Mouse (Mus musculus) spleen, adult 18-20 months (tissue): ENCODE measurements around the gene Srp72.
"Not testable (repeated sequence)": the region's sequence is repeated elsewhere in the genome, so short reads cannot be mapped to it uniquely, and the experiment has no call there.

ENCODE experiments used
- DNase-seq, 2 experiments: peaks; one replicate each; pipeline ENCODE4 v3.0.0; 2022; ENCODE audit warnings: mixed read lengths in 2 of 2

The Srp72 gene

DNA sequence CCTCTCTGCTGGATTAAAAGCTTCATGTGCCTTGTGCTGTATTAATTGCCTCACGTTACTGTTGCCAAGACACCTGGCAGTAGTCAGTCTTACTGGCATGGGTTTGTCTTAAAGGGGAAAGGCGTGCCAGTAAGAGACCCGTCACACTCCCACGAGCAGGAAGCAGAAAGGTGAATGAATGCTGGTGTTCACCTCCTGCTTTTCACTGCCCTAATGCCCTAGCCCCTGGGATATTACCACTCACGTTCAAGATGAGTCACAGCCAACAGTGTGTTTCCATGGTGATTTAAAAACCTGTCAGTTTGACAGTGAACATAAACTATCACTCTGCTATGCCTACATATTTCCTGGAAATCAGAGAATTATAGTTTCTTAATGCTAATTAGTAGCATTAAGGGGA is 5.2 kb upstream of the Srp72 start:
- no peak for DNase-seq

DNA sequence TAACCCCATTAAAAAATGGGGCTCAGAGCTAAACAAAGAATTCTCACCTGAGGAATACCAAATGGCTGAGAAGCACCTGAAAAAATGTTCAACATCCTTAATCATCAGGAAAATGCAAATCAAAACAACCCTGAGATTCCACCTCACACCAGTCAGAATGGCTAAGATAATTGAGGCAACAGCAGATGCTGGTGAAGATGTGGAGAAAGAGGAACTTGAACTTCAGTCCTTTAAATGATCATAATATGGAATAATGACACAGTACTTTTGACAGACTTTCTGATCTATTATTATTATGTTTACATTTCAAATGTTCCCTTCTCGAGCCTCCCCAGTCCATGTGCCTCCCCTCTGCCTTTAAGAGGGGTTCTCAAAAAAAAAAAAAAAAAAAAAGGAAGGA is 3.4 kb upstream of the Srp72 start:
- DNase-seq = not testable (repeated sequence)

GRCm38 (mm10) chr5:76973488-76973887 is 995 bp upstream of the Srp72 start:
- no peak for DNase-seq

- DNase-seq = no peak
These were observed 303 bp upstream of the Srp72 start for GRCm38 (mm10) chr5:76974207-76974553.

DNA sequence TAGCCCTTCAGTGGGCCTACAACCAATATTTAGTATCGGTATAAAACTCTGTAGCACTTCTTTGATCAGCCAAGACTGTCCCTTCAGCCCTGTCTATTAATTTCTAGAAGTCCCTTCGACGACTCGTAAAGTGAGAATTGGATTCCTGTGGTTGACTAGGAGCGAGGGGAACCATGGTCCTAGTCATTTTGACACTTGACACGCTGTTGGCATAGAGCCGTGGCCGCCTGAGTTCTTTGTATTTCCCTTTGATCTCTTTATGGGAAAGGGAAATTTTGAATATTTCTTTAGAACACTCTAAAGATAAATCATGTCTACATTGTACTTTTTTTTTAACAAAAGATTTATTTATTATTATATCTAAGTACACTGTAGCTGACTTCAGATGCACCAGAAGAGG is 1.3 kb downstream of the Srp72 start:
- DNase-seq = no peak

DNA sequence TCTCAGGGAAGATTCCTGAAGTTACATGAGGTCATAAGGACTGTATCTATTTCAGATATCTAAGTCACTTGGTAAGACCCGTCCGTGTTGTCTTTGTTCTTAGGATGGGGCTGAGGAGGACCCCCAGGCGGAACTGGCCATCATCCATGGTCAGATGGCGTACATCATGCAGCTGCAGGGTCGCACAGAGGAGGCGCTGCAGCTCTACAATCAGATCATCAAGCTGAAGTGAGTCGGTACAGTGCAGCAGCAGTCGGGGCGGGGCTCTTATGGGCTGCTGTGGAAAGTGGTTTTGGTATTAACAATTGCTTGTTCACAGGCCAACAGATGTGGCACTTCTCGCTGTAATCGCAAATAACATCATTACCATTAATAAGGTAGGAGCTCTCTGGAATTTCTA is 9.5 kb downstream of the Srp72 start:
- DNase-seq = no peak

- DNase-seq = no peak
These were observed 16.3 kb downstream of the Srp72 start for GRCm38 (mm10) chr5:76990789-76991188.

GRCm38 (mm10) chr5:76993174-76993814 is 18.8 kb downstream of the Srp72 start:
- DNase-seq = no peak

GRCm38 (mm10) chr5:76998416-76998815 is 23.9 kb downstream of the Srp72 start:
- no peak for DNase-seq

DNA sequence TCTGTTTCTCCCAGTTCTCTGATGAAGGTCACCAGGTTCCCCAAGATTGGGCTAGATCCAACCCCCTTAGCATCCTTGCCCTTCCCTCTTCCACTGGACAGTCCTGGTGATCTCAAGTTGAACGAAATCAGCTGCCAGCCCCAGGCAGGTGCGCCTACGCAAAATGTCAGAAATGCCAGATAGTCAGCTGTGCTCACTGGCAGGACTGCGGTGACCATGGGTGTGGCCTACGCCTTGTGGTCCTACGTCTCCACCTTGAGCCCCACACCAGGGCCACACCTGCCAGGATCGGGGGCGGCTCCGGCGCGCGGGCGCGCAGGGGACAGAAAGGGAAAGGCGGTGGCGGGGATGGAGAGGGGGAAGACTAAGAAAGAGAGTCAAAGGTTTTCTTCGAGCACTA is 26.7 kb downstream of the Srp72 start:
- DNase-seq = no peak

DNA sequence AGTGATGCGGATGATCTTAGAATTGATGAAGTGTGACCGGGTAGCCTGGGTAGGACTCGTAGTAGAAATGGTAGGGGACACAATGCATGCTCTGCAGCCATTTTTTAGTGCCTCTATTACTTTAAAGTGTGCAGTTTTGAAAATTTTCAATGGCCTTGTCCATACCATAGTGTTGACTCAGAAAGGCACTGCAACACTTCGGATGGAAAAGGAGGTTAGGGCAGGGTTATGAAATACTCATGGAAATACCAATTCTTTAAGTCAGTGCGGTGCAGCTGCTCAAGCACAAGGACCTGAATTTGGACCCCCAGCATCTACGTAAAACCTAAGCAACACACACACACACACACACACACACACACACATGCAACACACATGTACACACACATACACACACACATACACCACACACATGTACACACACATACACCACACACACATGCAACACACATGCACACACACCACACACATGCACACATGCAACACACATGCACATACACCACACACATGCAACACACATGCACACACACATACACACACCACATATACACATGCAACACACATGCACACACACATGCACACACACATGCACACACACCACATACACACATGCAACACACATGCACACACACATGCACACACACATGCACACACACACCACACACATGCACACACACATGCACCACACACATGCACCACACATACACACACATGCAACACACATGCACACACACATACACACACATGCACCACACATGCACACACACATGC is 29.8 kb downstream of the Srp72 start, which contains the start of gene Arl9:
Arl9 (plus strand) TSS at position 5 of the 771 bp plus-strand sequence.
- DNase-seq = no peak

- no peak for DNase-seq
These were observed 35.9 kb downstream of the Srp72 start for GRCm38 (mm10) chr5:77010352-77010751.

GRCm38 (mm10) chr5:77011082-77011481 is 36.6 kb downstream of the Srp72 start:
- no peak for DNase-seq

DNA sequence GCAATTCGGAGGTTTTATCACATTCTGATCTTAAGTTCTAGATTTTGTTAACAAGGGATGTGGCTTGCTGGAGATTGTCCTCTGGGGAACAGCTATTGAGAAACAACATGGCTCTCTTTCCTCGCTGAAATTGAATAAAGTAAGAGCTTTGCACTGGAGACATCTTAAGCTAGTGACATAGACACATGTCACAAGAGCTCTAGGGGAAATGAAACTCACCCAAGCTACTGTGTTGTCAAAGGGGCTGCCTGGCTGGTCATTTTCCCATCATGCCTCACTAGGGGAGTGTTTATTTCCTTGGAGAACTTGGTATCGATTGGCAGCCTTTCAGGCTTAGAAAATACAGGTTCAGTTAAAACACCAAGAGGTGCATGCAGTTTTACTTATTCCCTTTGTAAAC is 38.7 kb downstream of the Srp72 start:
- no peak for DNase-seq

GRCm38 (mm10) chr5:77015544-77016482 is 41.3 kb downstream of the Srp72 start, which contains the start of gene Thegl:
Gene Thegl (plus strand): TSS chr5:77016023.
- peak; percentile 53 to 69 for DNase-seq

DNA sequence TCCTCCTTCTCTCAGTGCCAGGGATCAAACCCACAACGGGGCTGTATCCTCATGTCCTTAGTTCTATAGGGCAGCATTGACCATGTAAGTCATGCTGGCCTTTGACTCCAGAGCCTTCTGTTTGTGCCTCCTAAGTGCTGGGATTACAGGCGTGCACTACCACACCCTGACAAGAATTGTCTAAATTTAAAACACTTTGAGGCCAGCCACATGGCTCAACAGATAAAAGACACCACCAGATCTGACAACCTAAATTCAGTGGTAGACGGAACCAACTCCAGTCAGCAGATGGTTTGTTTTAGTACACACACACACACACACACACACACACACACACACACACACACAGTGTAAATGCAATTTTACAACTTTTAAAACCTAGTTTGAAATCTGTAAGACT is 53.6 kb downstream of the Srp72 start:
- DNase-seq = no peak

GRCm38 (mm10) chr5:77029735-77030134 is 55.3 kb downstream of the Srp72 start:
- DNase-seq = peak in 1 of 2 experiments; percentile 41

DNA sequence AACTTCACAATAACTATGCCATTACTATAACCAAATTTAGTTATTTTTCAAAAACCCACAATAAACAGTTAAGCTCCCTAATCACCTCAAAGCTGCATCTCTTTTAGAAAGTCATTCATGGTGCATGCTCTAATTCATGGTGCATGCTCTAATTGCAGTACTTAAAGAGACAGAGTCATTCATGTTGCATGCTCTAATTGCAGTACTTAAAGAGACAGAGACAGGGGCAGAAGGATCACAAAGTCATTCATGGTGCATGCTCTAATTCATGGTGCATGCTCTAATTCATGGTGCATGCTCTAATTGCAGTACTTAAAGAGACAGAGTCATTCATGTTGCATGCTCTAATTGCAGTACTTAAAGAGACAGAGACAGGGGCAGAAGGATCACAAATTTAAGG is 60.6 kb downstream of the Srp72 start:
- not testable (repeated sequence) for DNase-seq

- no peak for DNase-seq
These were observed 64.0 kb downstream of the Srp72 start for GRCm38 (mm10) chr5:77038451-77038850.

GRCm38 (mm10) chr5:77039391-77039790 is 64.9 kb downstream of the Srp72 start:
- DNase-seq = no peak

- DNase-seq = no peak
These were observed 69.9 kb downstream of the Srp72 start for GRCm38 (mm10) chr5:77044362-77044761.
